Mouse (Mus musculus): ENCODE data around the gene Gm11077. TPM values are rescaled to one million over a fixed set of nuclear protein-coding genes. Genes with fewer than 3 reads are reported as not detected.

Gene Gm11077
- polyA plus RNA-seq, 1 experiment = not detected

DNA sequence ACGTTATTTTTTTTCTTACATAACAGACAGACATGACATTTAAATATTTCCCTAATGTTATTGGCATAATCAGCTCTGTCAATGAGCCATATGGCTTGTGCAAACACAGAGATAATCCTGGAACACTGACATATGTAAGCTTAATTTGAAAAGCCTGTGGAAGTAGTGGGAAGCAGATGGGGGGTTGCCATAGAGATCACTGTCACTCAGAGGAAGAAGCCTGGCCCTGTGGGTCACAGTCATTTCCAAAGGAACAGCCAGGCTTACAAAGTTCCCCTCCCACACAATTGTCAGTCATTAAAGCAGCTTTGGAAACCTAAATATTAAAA, 2.3 kb downstream of the Gm11077 start:
- Histone ChIP-seq H3K36me3 (ENCODE audit: control insufficient read depth, insufficient read depth, low read length) (no peaks in the 10 kb centered on the region), H3K27ac (ENCODE audit: control insufficient read depth, insufficient read depth, low read length) (no peak overlapping the region), H3K4me3 (ENCODE audit: control insufficient read depth, insufficient read depth, low read length) (no peak overlapping the region), H3K4me1 (replicated peaks; ENCODE audit: control insufficient read depth, insufficient read depth, low read length) (no peaks in the 10 kb centered on the region), H3K27me3 (ENCODE audit: control insufficient read depth, insufficient read depth, low read length) (no peaks in the 10 kb centered on the region)
- TF ChIP-seq POLR2A (IDR thresholded peaks at IDR 0.05; ENCODE audit: control insufficient read depth, extremely low read depth, insufficient read depth, low read length, poor library complexity) (no peak), CTCF (IDR thresholded peaks at IDR 0.05; ENCODE audit: borderline replicate concordance, control insufficient read depth, extremely low read depth, insufficient read depth, low read length, poor library complexity) (no peak)
- WGBS = 98% methylated on average over 1 of the region's 1 CpGs
- no peak for DNase-seq

DNA sequence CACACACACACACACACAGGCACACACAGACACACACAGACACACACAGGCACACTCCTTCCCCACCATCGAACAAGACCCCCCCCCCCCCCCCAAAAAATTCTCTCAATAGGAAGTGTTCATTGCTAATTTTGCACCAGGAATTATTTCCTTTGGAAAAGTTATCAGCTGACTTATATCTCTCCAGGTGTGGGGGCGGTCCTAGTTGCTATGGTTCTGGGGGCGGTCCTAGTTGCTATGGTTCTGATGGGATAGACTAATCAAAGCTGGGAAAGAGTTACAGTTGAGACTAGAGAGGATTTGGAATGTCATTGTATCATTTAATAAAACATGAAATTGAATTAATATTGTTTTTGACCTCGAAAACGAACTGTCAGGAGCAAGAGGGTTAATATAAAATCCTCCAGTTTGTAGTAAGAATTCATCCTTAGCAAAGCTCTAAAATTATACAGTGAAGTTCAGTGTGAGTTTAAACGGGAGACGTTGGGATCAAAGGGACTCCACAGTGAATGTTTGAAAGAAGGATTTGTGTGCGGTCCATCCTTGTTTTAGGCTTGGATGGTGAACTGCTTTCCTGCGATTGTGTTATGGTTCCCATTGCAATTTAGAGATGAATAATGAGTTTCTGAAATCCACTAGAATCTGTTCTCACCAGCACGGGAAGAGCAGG, 4.0 kb downstream of the Gm11077 start:
- Histone ChIP-seq H3K4me3 (ENCODE audit: control insufficient read depth, insufficient read depth, low read length) (no peak overlapping the region), H3K27ac (ENCODE audit: control insufficient read depth, insufficient read depth, low read length) (no peak overlapping the region), H3K27me3 (ENCODE audit: control insufficient read depth, insufficient read depth, low read length) (no peaks in the 10 kb centered on the region), H3K36me3 (ENCODE audit: control insufficient read depth, insufficient read depth, low read length) (no peaks in the 10 kb centered on the region), H3K4me1 (replicated peaks; ENCODE audit: control insufficient read depth, insufficient read depth, low read length) (no peaks in the 10 kb centered on the region)
- WGBS = 57% methylated on average over 10 of the region's 10 CpGs
- DNase-seq = no peak
- no peak for TF ChIP-seq POLR2A (IDR thresholded peaks at IDR 0.05; ENCODE audit: control insufficient read depth, extremely low read depth, insufficient read depth, low read length, poor library complexity)
- no peak for TF ChIP-seq CTCF (IDR thresholded peaks at IDR 0.05; ENCODE audit: borderline replicate concordance, control insufficient read depth, extremely low read depth, insufficient read depth, low read length, poor library complexity)

DNA sequence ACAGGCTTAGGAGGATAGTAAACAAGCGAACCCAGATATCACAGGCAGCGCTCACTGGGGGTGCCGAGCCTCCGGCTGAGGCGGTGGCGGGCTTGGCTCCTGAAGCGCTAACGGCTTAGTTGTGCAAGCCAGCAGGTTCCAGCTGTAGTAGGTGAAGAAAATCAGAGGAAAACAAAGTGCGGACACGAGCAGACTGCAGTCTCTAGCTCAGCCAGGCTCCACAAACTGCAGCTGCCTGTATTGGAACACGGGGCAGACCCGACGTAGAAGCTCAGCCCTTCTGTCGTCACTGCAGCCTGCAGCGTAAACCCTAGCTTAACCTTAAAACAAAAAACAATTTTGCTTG, 4.5 kb downstream of the Gm11077 start:
- WGBS = 39% methylated on average over 15 of the region's 15 CpGs
- H3K4me1 ChIP-seq (replicated peaks; ENCODE audit: control insufficient read depth, insufficient read depth, low read length) = no peaks in the 10 kb centered on the region
- TF ChIP-seq CTCF (IDR thresholded peaks at IDR 0.05; ENCODE audit: borderline replicate concordance, control insufficient read depth, extremely low read depth, insufficient read depth, low read length, poor library complexity) (no peak), POLR2A (IDR thresholded peaks at IDR 0.05; ENCODE audit: control insufficient read depth, extremely low read depth, insufficient read depth, low read length, poor library complexity) (no peak)
- H3K4me3 ChIP-seq (ENCODE audit: control insufficient read depth, insufficient read depth, low read length) = no peak overlapping the region
- no peak overlapping the region for H3K27ac ChIP-seq (ENCODE audit: control insufficient read depth, insufficient read depth, low read length)
- no peaks in the 10 kb centered on the region for H3K36me3 ChIP-seq (ENCODE audit: control insufficient read depth, insufficient read depth, low read length)
- no peaks in the 10 kb centered on the region for H3K27me3 ChIP-seq (ENCODE audit: control insufficient read depth, insufficient read depth, low read length)
- DNase-seq = peak; percentile 21

DNA sequence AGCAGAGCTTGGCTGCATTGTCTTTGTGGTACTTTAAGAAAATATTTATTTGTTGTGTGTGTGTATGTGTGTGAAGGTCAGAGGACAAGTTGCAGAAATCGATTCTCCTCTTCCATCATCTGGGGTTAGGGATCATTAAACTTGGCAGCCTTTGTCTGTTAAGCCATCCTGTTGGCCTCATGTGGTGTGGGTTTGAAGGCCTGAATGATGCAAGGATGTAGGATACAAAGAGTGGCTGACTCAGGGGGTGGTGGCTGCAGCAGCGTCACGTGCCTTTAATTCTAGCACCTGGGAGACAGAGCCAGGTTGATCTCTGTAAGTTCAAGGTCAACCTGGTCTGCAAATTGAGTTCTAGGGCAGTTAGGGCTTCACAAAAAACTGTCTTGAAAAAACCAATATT, 16.5 kb downstream of the Gm11077 start:
- no peak for TF ChIP-seq CTCF (IDR thresholded peaks at IDR 0.05; ENCODE audit: borderline replicate concordance, control insufficient read depth, extremely low read depth, insufficient read depth, low read length, poor library complexity)
- H3K4me3 ChIP-seq (ENCODE audit: control insufficient read depth, insufficient read depth, low read length) = no peak overlapping the region
- WGBS = 92% methylated on average over 3 of the region's 3 CpGs
- no peaks in the 10 kb centered on the region for H3K36me3 ChIP-seq (ENCODE audit: control insufficient read depth, insufficient read depth, low read length)
- no peaks in the 10 kb centered on the region for H3K27me3 ChIP-seq (ENCODE audit: control insufficient read depth, insufficient read depth, low read length)
- H3K4me1 ChIP-seq (replicated peaks; ENCODE audit: control insufficient read depth, insufficient read depth, low read length) = no peaks in the 10 kb centered on the region
- no peak overlapping the region for H3K27ac ChIP-seq (ENCODE audit: control insufficient read depth, insufficient read depth, low read length)
- no peak for DNase-seq

DNA sequence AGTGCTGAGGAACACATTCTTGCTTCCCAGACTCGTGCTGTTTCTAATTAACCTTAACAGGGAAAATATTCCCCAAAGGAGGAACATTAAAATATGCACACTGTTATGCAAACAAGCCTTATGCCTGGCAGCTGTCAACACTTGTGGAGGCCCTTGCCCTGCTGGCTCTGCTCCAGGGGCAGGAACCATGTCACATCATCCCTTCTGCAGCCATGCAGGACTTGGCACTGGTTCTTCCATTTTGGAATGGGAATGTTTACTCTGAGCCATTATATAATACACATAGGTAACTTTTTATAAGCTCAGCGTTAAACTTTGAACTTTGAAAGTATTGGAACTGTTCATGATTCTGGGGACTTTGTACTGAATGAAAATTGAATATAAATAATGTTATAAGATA, 18.5 kb downstream of the Gm11077 start:
- Histone ChIP-seq H3K4me1 (replicated peaks; ENCODE audit: control insufficient read depth, insufficient read depth, low read length) (no peaks in the 10 kb centered on the region), H3K27me3 (ENCODE audit: control insufficient read depth, insufficient read depth, low read length) (no peaks in the 10 kb centered on the region), H3K27ac (ENCODE audit: control insufficient read depth, insufficient read depth, low read length) (no peak overlapping the region), H3K4me3 (ENCODE audit: control insufficient read depth, insufficient read depth, low read length) (no peak overlapping the region), H3K36me3 (ENCODE audit: control insufficient read depth, insufficient read depth, low read length) (no peaks in the 10 kb centered on the region)
- no peak for DNase-seq
- TF ChIP-seq POLR2A (IDR thresholded peaks at IDR 0.05; ENCODE audit: control insufficient read depth, extremely low read depth, insufficient read depth, low read length, poor library complexity) = no peak
- no peak for TF ChIP-seq CTCF (IDR thresholded peaks at IDR 0.05; ENCODE audit: borderline replicate concordance, control insufficient read depth, extremely low read depth, insufficient read depth, low read length, poor library complexity)
- 74% methylated on average over 2 of the region's 2 CpGs for WGBS

DNA sequence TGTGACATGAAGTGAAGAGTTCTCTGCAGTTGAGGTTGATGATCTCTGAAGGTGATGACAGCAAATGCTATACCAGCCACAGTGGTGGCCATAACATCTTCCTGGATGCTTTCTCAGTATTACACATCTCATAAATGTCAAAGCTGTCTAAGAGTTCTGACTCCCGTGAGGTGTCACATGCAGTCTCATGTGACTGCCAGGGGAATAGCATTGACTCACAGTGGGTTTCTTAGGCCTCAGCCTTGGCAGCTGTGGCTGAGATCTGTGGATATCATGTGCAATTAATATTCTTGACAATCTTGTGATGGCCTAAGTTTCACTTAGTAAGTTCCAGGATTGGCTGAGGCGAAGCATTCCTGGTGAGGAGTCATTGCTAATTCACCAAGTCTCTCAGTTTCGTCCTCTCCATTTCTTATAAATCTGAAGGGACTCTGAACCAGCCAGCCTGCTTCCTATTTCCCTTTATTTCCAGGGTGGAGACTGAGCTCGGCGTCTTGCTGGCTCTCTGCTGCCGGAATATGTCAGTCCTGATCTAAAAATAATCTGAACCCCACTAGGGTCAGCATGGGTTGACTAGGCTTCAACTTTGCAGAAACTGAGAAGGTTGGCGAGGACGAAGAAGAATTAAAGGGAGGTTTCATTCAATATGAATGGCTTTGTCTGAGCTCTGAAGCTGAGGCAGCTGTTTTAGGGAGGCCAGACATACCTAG, 21.4 kb downstream of the Gm11077 start:
- Histone ChIP-seq H3K36me3 (ENCODE audit: control insufficient read depth, insufficient read depth, low read length) (no peaks in the 10 kb centered on the region), H3K27me3 (ENCODE audit: control insufficient read depth, insufficient read depth, low read length) (no peaks in the 10 kb centered on the region), H3K4me3 (ENCODE audit: control insufficient read depth, insufficient read depth, low read length) (no peak overlapping the region), H3K4me1 (replicated peaks; ENCODE audit: control insufficient read depth, insufficient read depth, low read length) (no peaks in the 10 kb centered on the region), H3K27ac (ENCODE audit: control insufficient read depth, insufficient read depth, low read length) (no peak overlapping the region)
- WGBS = 92% methylated on average over 8 of the region's 8 CpGs
- DNase-seq = no peak
- TF ChIP-seq CTCF (IDR thresholded peaks at IDR 0.05; ENCODE audit: borderline replicate concordance, control insufficient read depth, extremely low read depth, insufficient read depth, low read length, poor library complexity) (no peak), POLR2A (IDR thresholded peaks at IDR 0.05; ENCODE audit: control insufficient read depth, extremely low read depth, insufficient read depth, low read length, poor library complexity) (no peak)

Measured in thymus, adult 2 months (tissue).